Mouse (Mus musculus): ENCODE measurements around the gene Ssh3. TPM values are rescaled to one million over a fixed set of nuclear protein-coding genes. Genes with fewer than 3 reads are reported as not detected.

Ssh3 gene
- polyA plus RNA-seq, 1 experiment from 2014 or later = 16.9 TPM

DNA sequence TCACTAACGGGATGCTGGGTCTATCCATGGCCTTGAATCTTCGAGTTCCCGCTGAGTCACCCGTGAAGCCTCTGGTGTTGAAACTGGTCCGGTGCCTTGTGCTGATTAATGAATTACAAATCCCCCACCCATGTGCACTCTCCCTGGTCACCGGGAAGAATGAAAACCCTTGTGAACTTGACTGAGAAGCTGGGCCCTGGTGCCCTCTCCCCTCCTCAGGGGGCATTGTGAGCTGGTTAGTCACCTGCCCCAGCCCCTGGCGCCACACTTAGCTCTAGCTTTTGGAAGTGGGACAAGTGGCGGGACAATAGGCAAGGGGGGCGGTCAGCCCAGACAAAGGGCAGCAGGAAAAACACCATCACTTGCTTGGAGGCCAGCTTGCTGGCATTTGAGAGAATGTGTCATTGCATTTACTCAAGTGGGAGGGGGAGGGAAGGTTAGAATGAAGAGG is 55.4 kb downstream of the Ssh3 start:
- Histone ChIP-seq H3K27me3 (no peaks in the 10 kb centered on the region), H3K4me3 (peak overlapping the region; percentile 83), H3K4me1 (peaks cover 47% of the 10 kb centered on the region), H3K36me3 (no peaks in the 10 kb centered on the region), H3K9me3 (no peaks in the 10 kb centered on the region), H3K9ac (no peak overlapping the region; the same call in 1 of the 2 replicates), H3K27ac (peak overlapping the region; percentile 93), H3K4me2 (peak overlapping the region; percentile 99)
- no peak for ATAC-seq (ENCODE audit: borderline replicate concordance, extremely low read depth, low FRiP score, low TSS enrichment)
- WGBS = 14% methylated on average over 9 of the region's 9 CpGs

GRCm38 (mm10) chr19:4211891-4212588 is 56.9 kb downstream of the Ssh3 start:
- 42% methylated on average over 4 of the region's 4 CpGs for WGBS
- no peaks in the 10 kb centered on the region for H3K27me3 ChIP-seq
- H3K9me3 ChIP-seq = no peaks in the 10 kb centered on the region
- no peak overlapping the region for H3K27ac ChIP-seq
- no peak overlapping the region for H3K4me2 ChIP-seq
- no peak overlapping the region for H3K4me3 ChIP-seq
- H3K9ac ChIP-seq = no peak overlapping the region
- no peaks in the 10 kb centered on the region for H3K36me3 ChIP-seq
- peaks cover 35% of the 10 kb centered on the region for H3K4me1 ChIP-seq
- ATAC-seq (ENCODE audit: borderline replicate concordance, extremely low read depth, low FRiP score, low TSS enrichment) = no peak

Small RNAs within 50 kb of the gene (microRNA-seq; reads per million reads assigned to microRNA genes)
- gene Gm26115 (not detected), gene Mir6985 (not detected)

Other genes starting within 250 kb of the Ssh3 start
- 470 and 486 TPM in 2 replicates for gene Gstp1, start 231.2 kb downstream of the Ssh3 start, polyA plus RNA-seq (2015; fragmentation: Nextera tagmentation; extraction: Ambion mirVana)
- 3.9 and 5.2 TPM in 2 replicates for gene Gstp2, start 223.2 kb downstream of the Ssh3 start, polyA plus RNA-seq (2015; fragmentation: Nextera tagmentation; extraction: Ambion mirVana)
- gene Gstp3, start 209.6 kb downstream of the Ssh3 start, polyA plus RNA-seq (2015; fragmentation: Nextera tagmentation; extraction: Ambion mirVana) = 0.22 and 0.83 TPM in 2 replicates
- gene Cabp2, start 187.6 kb downstream of the Ssh3 start, polyA plus RNA-seq (2015; fragmentation: Nextera tagmentation; extraction: Ambion mirVana) = not detected in 2 replicates
- gene Cdk2ap2, start 172.0 kb downstream of the Ssh3 start, polyA plus RNA-seq (2015; fragmentation: Nextera tagmentation; extraction: Ambion mirVana) = 100 and 103 TPM in 2 replicates
- 12.5 and 13.8 TPM in 2 replicates for gene Pitpnm1, start 169.2 kb downstream of the Ssh3 start, polyA plus RNA-seq (2015; fragmentation: Nextera tagmentation; extraction: Ambion mirVana)
- gene Aip, start 143.3 kb downstream of the Ssh3 start, polyA plus RNA-seq (2015; fragmentation: Nextera tagmentation; extraction: Ambion mirVana) = 104 and 106 TPM in 2 replicates
- gene Gpr152, start 129.4 kb downstream of the Ssh3 start, polyA plus RNA-seq (2015; fragmentation: Nextera tagmentation; extraction: Ambion mirVana) = not detected in 2 replicates
- gene Cabp4, start 125.1 kb downstream of the Ssh3 start, polyA plus RNA-seq (2015; fragmentation: Nextera tagmentation; extraction: Ambion mirVana) = 0.11 TPM in 1 of 2 replicates, not detected in the other
- gene Coro1b, start 120.6 kb downstream of the Ssh3 start, polyA plus RNA-seq (2015; fragmentation: Nextera tagmentation; extraction: Ambion mirVana) = 157 and 168 TPM in 2 replicates
- gene Ptprcap, start 115.6 kb downstream of the Ssh3 start, polyA plus RNA-seq (2015; fragmentation: Nextera tagmentation; extraction: Ambion mirVana) = 3.4 and 13.5 TPM in 2 replicates
- gene Rps6kb2, start 105.8 kb downstream of the Ssh3 start, polyA plus RNA-seq (2015; fragmentation: Nextera tagmentation; extraction: Ambion mirVana) = 45.0 and 49.4 TPM in 2 replicates
- 2.4 and 2.8 TPM in 2 replicates for gene Carns1, start 93.7 kb downstream of the Ssh3 start, polyA plus RNA-seq (2015; fragmentation: Nextera tagmentation; extraction: Ambion mirVana)
- 2.5 and 6.7 TPM in 2 replicates for gene Tbc1d10c, start 77.9 kb downstream of the Ssh3 start, polyA plus RNA-seq (2015; fragmentation: Nextera tagmentation; extraction: Ambion mirVana)
- gene Ppp1ca, start 77.1 kb downstream of the Ssh3 start, polyA plus RNA-seq (2015; fragmentation: Nextera tagmentation; extraction: Ambion mirVana) = 974 TPM in 2 replicates
- 32.5 and 34.7 TPM in 2 replicates for gene Rad9a, start 67.5 kb downstream of the Ssh3 start, polyA plus RNA-seq (2015; fragmentation: Nextera tagmentation; extraction: Ambion mirVana)
- gene Clcf1, start 54.9 kb downstream of the Ssh3 start, polyA plus RNA-seq (2015; fragmentation: Nextera tagmentation; extraction: Ambion mirVana) = 4.7 and 5.5 TPM in 2 replicates
- gene AC109138.7, start 54.8 kb downstream of the Ssh3 start, polyA plus RNA-seq (2015; fragmentation: Nextera tagmentation; extraction: Ambion mirVana) = not detected in 2 replicates
- 27.6 and 32.4 TPM in 2 replicates for gene Pold4, start 37.3 kb downstream of the Ssh3 start, polyA plus RNA-seq (2015; fragmentation: Nextera tagmentation; extraction: Ambion mirVana)
- gene Ankrd13d, start 14.0 kb upstream of the Ssh3 start, polyA plus RNA-seq (2015; fragmentation: Nextera tagmentation; extraction: Ambion mirVana) = 3.3 and 4.2 TPM in 2 replicates
- gene Grk2, start 37.0 kb upstream of the Ssh3 start, polyA plus RNA-seq (2015; fragmentation: Nextera tagmentation; extraction: Ambion mirVana) = 16.2 and 16.7 TPM in 2 replicates
- 37.8 and 40.9 TPM in 2 replicates for gene Kdm2a, start 129.1 kb upstream of the Ssh3 start, polyA plus RNA-seq (2015; fragmentation: Nextera tagmentation; extraction: Ambion mirVana)
- gene Rhod, start 170.3 kb upstream of the Ssh3 start, polyA plus RNA-seq (2015; fragmentation: Nextera tagmentation; extraction: Ambion mirVana) = 37.9 and 45.3 TPM in 2 replicates
- gene Syt12, start 208.3 kb upstream of the Ssh3 start, polyA plus RNA-seq (2015; fragmentation: Nextera tagmentation; extraction: Ambion mirVana) = 1.1 and 1.2 TPM in 2 replicates
- gene 2010003K11Rik, start 229.4 kb upstream of the Ssh3 start, polyA plus RNA-seq (2015; fragmentation: Nextera tagmentation; extraction: Ambion mirVana) = not detected in 2 replicates
- 17.7 and 18.5 TPM in 2 replicates for gene Pcx, start 241.3 kb upstream of the Ssh3 start, polyA plus RNA-seq (2015; fragmentation: Nextera tagmentation; extraction: Ambion mirVana)